Mouse (Mus musculus) MEL (cell line): Measurements from ENCODE around the gene Eml6.

Experiments
- BHLHE40 ChIP-seq: IDR thresholded peaks from 2 replicates; pipeline ENCODE4 v1.6.1; 2012; ENCODE audit warnings: low read depth, mild to moderate bottlenecking, inconsistent platforms, low read length, improper control_type of control experiment, borderline replicate concordance
- ELF1 ChIP-seq: IDR thresholded peaks from 2 replicates; pipeline ENCODE4 v1.6.1; 2014; ENCODE audit warnings: low read depth, mild to moderate bottlenecking, inconsistent platforms, low read length, improper control_type of control experiment, moderate library complexity
- POLR2A ChIP-seq, 2 experiments: IDR thresholded peaks; 2 replicates each; pipeline ENCODE4 v1.6.1; 2011 to 2012; ENCODE audit warnings: low read length in 2 of 2, mild to moderate bottlenecking in 2 of 2, control low read depth in 1 of 2, improper control_type of control experiment in 1 of 2, low read depth in 1 of 2, moderate library complexity in 1 of 2; ENCODE audit not compliant: control insufficient read depth in 1 of 2, insufficient read depth in 1 of 2, poor library complexity in 1 of 2

- TF ChIP-seq POLR2A (IDR thresholded peaks at IDR 0.05; ENCODE audit: control insufficient read depth in 1 of 2, insufficient read depth in 1 of 2, low read depth in 1 of 2, low read length in 2 of 2, poor library complexity in 1 of 2): no peak
- TF ChIP-seq ELF1: no peak
- TF ChIP-seq BHLHE40: no peak
Observed at GRCm38 (mm10) chr11:29774760-29775159, 251.1 kb downstream of the Eml6 start.
